Mouse (Mus musculus): ENCODE measurements around the gene Olfr1274-ps.
"Not testable (repeated sequence)": the region's sequence is repeated elsewhere in the genome, so short reads cannot be mapped to it uniquely, and the experiment has no call there.

The Olfr1274-ps gene

DNA sequence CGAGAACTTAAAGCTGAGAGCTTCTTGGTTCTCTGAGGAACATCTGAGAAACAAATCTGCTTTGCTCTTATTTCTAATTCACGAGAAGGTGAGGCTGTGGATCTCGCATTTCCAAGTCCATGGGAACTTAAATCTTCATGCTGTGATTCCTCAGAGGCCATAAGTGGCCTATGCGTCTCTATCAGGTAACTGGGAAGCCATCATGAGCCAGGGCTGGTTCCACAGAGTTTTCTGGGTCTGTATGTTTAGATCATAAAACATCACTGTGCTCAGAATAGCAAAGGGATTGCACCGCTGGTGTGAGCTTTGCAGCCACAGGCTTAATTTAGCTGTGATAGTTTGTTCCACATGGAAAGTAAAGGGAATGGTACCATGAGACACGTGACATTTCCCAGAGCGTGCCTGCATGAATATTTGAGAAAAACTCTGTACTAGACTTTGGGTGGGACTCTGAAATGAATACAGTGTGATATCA, at the start of gene Olfr1274-ps:
Olfr1274-ps (plus strand) TSS at position 51 of the 475 bp plus-strand sequence.
- DNase-seq = not testable (repeated sequence)

DNA sequence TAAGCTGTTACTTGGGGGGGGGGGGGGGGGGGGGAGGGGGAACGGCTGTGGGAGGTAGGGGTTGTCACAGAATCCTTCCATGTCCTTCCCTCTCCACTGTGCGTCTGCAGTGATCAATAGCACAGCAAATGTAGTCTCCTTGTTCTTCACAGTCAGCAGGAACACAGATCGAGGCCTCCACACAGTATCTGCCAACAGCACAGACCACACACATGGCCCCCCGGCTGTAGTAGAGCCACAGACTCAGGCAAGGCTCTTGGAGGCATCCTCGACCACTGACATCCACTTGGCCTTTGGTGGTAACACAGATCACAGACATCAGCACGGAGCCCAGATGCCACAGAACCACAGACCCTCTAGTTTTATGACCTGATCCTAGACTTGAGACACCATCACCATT, 47.4 kb upstream of the Olfr1274-ps start:
- not testable (repeated sequence) for DNase-seq

DNA sequence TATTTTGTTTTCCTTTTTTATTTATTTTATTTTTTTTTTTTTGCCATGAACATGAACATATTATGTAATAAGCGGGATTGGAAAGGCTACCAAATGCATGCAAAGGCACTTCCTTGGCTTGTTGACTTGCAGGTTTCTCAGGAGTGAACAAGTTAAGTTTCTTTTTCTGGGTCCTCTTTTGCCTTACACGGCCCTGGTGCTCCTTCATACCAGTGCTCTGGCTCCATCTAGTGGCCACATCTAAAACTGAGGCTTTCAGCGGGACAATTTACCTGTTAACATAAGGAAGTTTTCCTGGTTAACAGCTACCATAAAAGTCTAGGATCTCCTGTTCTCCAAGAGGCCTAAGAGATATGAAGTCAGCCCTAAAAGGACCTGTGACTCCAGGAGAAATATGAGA, 46.9 kb upstream of the Olfr1274-ps start:
- DNase-seq = not testable (repeated sequence)

DNA sequence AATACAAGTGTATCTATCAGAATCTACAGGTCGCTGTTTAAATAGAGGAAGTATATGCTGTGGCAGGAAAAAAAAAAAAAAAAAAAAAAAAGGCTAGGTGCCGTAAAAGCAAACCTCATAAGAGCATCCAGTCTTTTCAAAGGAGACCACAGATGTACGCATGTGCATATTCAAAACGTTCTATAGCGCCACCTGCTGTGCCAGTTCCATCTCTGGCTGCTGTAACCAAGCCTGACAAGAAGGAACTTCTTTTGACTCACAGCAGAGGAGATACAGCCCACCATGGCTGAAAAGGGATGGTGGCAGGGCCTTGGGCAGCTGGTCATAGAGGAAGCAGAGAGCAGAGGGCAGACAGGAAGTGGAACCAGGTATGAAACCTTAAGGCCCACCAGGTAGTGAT, 39.3 kb upstream of the Olfr1274-ps start:
- DNase-seq = not testable (repeated sequence)

DNA sequence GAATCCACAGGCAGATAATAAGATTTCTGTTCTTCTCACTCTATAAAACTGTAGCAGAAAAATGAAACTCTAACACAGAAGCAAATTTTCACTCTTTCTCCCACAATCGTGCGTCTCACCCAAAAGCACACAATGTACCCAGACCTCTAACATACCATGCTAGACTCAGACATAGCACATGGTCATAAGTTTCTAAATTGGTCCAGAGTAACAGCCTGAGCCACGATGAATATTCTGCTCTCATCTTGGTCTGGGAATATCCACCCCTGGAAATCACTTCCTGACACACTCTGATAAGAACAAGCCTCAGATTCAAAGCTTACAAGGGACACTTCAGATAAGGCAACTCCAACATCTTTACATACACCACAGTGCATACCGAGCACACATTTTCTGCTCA, 38.3 kb upstream of the Olfr1274-ps start:
- DNase-seq = not testable (repeated sequence)

DNA sequence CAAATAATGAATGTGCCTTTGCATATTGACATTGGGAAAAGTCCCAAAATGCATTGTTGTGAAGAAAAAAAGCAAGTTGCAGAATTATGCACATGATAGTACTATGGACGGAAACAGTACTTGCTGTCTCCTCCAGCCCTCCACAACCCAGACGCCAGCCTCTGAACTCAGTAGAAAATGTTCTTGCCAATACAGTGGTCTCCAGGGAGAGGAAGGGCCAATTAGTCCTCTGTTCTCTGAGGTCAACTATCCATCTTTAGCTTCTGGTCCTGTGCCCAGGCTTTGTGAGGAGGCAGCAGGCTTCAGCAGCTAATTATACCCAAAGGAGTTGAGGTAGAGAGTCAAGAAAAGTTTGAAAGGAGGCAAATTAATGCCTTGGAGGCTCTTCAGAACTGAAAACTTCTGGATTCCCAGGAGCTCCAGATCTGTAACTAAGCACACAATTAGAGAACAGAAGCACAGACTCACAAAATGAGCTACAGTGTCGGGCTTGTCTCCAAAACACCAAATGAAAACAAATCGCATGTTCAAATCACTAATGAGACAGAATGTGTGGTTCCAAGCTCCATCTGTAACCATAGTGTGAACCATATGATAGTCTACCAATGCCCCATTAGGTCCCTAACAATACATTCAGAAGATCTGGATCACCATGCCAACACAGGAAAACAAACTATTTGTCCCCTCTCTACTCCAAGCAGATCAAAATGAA, 15.8 kb downstream of the Olfr1274-ps start:
- not testable (repeated sequence) for DNase-seq

DNA sequence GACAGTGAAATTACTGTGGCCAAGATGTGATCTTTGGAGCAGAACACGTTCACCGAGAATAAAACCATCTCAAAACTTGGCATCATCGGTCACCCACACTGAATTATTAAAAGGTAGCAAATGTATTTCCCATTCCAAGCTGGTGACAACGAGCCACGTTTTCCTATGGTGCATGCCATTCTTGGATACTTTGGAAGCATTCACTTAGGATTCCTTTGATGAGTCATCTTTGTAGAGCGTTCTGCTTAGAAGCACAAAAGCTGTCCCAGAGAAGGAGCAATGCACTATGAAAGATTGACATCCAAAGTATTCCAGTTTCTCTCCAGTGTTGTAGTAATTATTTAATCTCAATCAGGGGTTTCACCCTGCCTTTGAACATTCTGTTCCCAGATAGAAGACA, 23.8 kb downstream of the Olfr1274-ps start:
- not testable (repeated sequence) for DNase-seq

DNA sequence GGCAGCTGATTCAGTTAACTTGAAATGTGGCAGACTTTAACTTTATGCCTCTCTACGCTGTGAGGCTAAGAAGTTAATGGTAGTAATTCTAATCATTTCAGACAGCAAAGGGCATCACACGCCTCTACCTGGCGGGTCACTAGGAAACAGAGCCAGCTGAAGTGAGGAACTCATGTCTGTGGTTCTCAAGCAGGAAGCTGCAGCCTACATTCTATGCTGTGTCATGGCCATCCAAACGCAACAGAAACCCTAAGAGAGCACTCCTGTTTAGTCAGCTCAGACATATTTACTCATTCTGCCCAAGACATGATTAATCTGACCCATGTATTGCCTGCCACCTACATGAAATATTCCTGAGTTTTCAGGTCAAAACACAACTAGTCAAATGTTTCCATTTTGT, 26.5 kb downstream of the Olfr1274-ps start:
- not testable (repeated sequence) for DNase-seq

DNA sequence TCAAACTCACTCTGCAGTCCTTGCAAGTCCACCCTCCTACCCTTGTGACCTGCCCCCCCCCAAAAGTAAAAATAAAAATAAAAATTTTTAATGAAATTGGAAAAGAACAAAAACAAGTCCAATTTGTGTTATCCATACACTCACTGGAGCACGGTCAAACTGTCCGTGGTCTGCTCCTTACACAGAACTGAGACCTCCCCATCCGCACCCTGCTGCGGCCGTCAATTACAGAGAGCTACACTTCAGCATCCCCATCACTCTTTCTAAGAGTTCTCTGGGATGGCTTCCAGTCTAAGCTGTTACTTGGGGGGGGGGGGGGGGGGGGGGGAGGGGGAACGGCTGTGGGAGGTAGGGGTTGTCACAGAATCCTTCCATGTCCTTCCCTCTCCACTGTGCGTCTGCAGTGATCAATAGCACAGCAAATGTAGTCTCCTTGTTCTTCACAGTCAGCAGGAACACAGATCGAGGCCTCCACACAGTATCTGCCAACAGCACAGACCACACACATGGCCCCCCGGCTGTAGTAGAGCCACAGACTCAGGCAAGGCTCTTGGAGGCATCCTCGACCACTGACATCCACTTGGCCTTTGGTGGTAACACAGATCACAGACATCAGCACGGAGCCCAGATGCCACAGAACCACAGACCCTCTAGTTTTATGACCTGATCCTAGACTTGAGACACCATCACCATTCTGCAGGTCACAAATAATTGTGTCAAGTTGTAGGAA, 30.7 kb downstream of the Olfr1274-ps start:
- DNase-seq = not testable (repeated sequence)

DNA sequence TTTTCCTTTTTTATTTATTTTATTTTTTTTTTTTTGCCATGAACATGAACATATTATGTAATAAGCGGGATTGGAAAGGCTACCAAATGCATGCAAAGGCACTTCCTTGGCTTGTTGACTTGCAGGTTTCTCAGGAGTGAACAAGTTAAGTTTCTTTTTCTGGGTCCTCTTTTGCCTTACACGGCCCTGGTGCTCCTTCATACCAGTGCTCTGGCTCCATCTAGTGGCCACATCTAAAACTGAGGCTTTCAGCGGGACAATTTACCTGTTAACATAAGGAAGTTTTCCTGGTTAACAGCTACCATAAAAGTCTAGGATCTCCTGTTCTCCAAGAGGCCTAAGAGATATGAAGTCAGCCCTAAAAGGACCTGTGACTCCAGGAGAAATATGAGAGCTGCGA, 31.3 kb downstream of the Olfr1274-ps start:
- not testable (repeated sequence) for DNase-seq

DNA sequence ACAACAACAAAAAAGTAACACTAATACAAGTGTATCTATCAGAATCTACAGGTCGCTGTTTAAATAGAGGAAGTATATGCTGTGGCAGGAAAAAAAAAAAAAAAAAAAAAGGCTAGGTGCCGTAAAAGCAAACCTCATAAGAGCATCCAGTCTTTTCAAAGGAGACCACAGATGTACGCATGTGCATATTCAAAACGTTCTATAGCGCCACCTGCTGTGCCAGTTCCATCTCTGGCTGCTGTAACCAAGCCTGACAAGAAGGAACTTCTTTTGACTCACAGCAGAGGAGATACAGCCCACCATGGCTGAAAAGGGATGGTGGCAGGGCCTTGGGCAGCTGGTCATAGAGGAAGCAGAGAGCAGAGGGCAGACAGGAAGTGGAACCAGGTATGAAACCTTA, 39.0 kb downstream of the Olfr1274-ps start:
- not testable (repeated sequence) for DNase-seq

DNA sequence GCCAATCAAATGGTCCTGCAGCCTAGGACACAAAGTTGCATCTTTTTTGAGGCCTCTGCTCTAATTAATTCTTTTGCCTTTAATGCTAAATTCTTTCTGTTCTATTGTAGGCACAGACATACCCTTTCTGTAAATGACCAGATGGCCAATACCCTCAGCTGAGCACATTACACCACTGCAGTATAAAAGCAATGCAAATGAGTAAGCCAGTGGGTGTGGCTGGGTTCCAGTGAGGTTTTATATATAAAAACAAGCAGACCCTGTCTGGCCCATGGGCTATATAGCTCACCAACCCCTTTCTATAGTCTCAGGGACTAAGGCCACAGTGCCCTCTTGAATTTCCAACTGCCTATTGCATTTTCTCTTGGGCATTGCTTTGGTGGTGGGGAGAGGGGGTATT, 41.7 kb downstream of the Olfr1274-ps start:
- not testable (repeated sequence) for DNase-seq

DNA sequence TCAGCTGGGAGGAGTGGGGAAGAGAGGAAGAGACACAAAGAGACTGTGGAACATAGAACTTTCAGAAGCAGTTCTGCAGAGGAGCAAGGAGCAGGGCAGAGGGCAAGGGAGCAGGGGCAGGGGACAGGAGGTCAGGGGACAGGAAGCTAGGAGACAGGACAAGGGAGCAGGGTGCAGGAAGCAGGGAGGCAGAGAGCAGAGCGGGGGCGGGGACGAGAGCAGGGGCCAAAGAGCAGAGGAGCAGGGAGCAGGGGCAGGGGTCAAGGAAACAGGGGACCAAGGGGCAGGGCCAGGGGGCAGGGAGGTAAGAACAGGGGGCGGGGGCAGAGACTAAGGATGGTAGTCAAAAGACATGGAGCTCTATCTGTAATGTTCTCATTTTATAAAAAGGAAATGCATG, 43.3 kb downstream of the Olfr1274-ps start:
- DNase-seq = not testable (repeated sequence)

DNA sequence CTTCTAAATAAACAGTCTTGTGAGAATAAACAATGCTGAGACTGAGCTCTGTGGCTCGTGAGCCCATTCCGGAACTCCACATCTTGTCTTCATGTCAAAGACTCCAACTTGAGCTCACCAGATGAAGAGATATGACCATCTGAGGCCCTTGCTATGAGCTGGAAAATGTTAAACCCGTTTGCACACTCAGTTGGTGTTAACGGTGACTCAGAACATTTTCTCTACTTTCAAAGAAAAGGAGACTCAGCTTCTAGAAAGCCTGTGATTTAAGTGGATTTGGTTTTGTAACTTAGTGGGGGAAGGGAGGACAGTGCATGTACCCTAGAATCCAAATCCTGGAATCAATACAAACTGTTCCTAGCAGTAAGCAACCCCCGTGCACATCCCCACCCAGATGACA, 45.3 kb downstream of the Olfr1274-ps start:
- DNase-seq = no peak

DNA sequence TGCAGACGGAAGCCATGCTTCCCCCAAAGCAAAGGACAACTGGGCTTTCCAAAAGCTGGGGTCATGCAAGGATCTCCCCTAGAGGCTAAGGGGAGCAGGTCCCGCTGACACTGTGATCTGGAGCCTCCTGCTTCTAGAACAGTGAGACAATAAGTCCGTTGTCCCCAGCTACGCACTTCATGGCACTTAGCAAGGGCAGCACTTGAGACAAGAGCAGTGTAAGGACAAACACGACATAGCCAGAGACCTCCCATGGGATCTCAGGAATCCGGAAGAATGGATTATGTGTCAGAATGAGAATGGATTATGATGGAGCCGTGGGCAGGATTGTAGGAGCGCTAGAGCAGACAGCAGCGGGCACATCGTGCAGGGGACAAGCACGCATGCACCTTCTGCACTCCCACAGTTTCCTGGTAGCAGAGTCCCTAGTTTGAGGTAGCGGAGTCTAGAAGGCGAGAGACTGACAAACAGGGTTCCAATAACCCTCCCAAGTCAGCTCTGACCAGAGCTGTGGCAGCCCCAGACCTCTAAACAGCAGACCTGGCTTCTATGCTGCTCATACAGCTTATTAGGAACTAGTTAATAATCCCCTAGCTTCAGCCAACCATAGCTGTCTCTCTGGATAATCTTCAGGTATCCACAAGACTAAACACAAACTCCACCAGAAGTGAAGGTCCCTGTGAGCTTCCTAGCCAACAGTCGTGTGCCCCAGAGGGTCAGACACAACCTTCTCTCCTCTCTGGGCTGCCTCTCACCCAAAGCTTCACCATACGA, 50.7 kb downstream of the Olfr1274-ps start:
- DNase-seq = no peak

DNA sequence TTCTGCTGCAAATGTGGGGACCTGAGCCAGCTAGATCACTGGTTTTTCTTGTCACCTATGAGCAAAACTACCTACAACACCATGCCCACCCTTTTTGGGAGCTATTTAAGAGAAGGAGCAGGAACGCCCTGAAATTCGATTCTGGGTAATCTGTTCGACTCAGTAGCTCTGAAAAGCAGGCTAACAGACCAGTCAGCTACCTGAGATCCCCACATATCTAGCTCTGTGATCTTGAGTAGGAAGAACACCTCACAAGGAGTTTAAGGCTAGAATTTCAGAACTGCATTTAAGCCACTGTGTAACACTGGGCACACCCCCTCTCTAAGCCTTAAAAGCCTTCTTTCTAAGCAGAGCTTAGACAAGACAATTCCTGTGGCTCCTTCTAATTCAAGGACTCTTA, 53.9 kb downstream of the Olfr1274-ps start:
- no peak for DNase-seq
